Mouse (Mus musculus) brain, adult 2 months (tissue): ENCODE data around the gene Krtap6-1.
"Not testable (repeated sequence)": the region's sequence is repeated elsewhere in the genome, so short reads cannot be mapped to it uniquely, and the experiment has no call there.

Experiments
- DNase-seq: peaks from one replicate; pipeline ENCODE4 v3.0.0; 2011; ENCODE audit warnings: low read depth, low spot score

Gene Krtap6-1

GRCm38 (mm10) chr16:89031399-89031798 is at the start of gene Krtap6-1:
Gene Krtap6-1 (plus strand): TSS chr16:89031699.
- not testable (repeated sequence) for DNase-seq

GRCm38 (mm10) chr16:89010659-89011058 is 20.8 kb upstream of the Krtap6-1 start, which contains the start of gene Krtap22-2:
Gene Krtap22-2 (minus strand): TSS chr16:89010759.
- no peak for DNase-seq

DNA sequence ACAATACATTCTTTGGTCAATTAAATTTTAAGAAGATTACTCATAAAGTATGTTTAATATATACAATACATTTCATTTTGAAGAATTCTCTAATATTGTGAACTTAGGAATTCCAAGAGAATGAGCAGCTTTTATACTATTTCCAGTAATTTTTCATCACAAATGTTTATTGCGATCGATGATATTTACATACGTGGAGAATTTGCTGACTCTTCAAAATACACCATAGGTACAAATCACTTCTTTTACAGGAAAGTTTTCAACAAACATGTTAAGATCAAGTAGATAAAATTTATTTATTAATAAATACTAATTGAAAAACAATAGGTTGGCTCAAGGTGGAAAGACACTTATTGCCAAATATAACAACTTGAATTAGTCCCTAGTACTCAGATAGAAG is 17.5 kb upstream of the Krtap6-1 start:
- DNase-seq: no peak

- DNase-seq: not testable (repeated sequence)
Observed at GRCm38 (mm10) chr16:89014984-89015383, 16.5 kb upstream of the Krtap6-1 start, which contains the start of gene Gm10229. Gene Gm10229 (plus strand): TSS chr16:89015284.

- DNase-seq: not testable (repeated sequence)
Observed at GRCm38 (mm10) chr16:89041372-89041771, 9.9 kb downstream of the Krtap6-1 start, which contains the start of gene Gm10228. Gene Gm10228 (minus strand): TSS chr16:89041472.

DNA sequence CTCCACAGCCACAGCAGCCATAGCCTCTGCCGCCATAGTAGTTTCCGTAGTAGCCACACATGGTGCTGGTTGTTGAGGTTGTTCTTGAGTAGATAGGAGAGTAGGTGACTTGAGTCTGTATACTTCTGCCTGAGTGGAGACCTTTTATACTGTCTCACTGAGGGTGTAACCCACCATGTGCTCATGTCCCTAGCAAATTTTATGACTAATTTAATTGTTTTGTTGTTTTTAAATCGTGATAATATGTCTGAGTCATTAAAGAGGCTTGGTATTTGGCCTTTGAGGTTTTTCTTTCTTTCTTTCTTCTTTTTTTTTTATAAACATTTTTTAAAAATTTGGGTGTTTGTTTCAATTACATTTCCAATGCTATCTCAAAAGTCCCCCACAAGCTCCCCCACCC is 16.3 kb downstream of the Krtap6-1 start, which contains the start of gene Krtap6-5:
Gene Krtap6-5 (minus strand): TSS at position 101 of the 400 bp plus-strand sequence.
- no peak for DNase-seq

DNA sequence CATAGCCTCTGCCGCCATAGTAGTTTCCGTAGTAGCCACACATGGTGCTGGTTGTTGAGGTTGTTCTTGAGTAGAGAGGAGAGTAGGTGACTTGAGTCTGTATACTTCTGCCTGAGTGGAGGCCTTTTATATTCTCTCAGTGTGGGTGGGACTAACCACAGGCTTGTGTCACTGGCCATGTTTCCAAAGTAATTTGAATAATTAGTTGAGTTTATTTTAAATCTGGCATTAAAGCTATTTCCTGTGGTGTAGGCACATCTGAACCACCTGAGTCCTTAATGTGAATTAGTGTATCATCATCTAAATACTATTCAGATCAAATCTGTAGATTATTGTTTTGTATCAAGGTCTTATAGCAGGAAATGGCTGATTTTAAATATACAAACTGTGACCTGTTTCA is 32.4 kb downstream of the Krtap6-1 start, which contains the start of gene 1110025L11Rik:
Gene 1110025L11Rik (minus strand): TSS at position 101 of the 400 bp plus-strand sequence.
- DNase-seq: not testable (repeated sequence)

- DNase-seq: not testable (repeated sequence)
Observed at GRCm38 (mm10) chr16:89071041-89071440, 39.5 kb downstream of the Krtap6-1 start.
